Mouse (Mus musculus) forebrain, postnatal 0 days (tissue): ENCODE results near the gene Snd1. TPM values are rescaled to one million over a fixed set of nuclear protein-coding genes. Genes with fewer than 3 reads are reported as not detected.

Experiments used
- ATAC-seq: fragments of 200-750 bp; cut with Nextera tagmentation; 2 replicates; pipeline ENCODE4 v1.8.0; 2017; ENCODE audit warnings: mild to moderate bottlenecking, moderate library complexity
- DNase-seq: peaks from one replicate; pipeline ENCODE4 v3.0.0-alpha.2; 2015
- H3K27ac ChIP-seq: fragments of 300-500 bp; sonication (generic); 2 replicates; pipeline ENCODE4 v1.5.1; 2014; ENCODE audit warnings: low read depth, mild to moderate bottlenecking, antibody characterized with exemption, low read length, moderate library complexity, mixed read lengths
- H3K27me3 ChIP-seq: fragments of 300-500 bp; sonication (generic); 2 replicates; pipeline ENCODE4 v1.6.1; 2014; ENCODE audit warnings: mild to moderate bottlenecking, low read length, mixed read lengths; ENCODE audit not compliant: insufficient read depth
- H3K36me3 ChIP-seq: fragments of 300-500 bp; sonication (generic); 2 replicates; pipeline ENCODE4 v1.6.1; 2014; ENCODE audit warnings: mild to moderate bottlenecking, moderate library complexity; ENCODE audit not compliant: insufficient read depth
- H3K4me1 ChIP-seq: fragments of 300-500 bp; sonication (generic); 2 replicates; pipeline ENCODE4 v1.6.1; 2014; ENCODE audit warnings: antibody characterized with exemption; ENCODE audit not compliant: insufficient read depth
- H3K4me2 ChIP-seq: fragments of 300-500 bp; sonication (generic); 2 replicates; pipeline ENCODE4 v1.6.1; 2014; ENCODE audit warnings: low read depth, mild to moderate bottlenecking, moderate library complexity
- H3K4me3 ChIP-seq: fragments of 300-500 bp; sonication (generic); 2 replicates; pipeline ENCODE4 v1.5.1; 2014; ENCODE audit warnings: low read depth, low read length, mixed read lengths
- H3K9ac ChIP-seq: fragments of 300-500 bp; sonication (generic); 2 replicates; pipeline ENCODE4 v1.6.1; 2014; ENCODE audit warnings: mild to moderate bottlenecking
- H3K9me3 ChIP-seq: fragments of 300-500 bp; sonication (generic); 2 replicates; pipeline ENCODE4 v1.6.1; 2016; ENCODE audit warnings: low read length
- CTCF ChIP-seq: sonication (generic); IDR thresholded peaks from 2 replicates; pipeline ENCODE4 v1.5.1; 2016; ENCODE audit warnings: antibody characterized with exemption, control low read depth, low read depth
- WGBS: fragments of 180-500 bp; shearing (Covaris S2); extraction: QIAGEN DNeasy Blood & Tissue Kit; methylation state at CpG from one replicate; pipeline ENCODE4 v1.1.7; 2014; 5-methylcytosine and 5-hydroxymethylcytosine counted together
- polyA plus RNA-seq: library from polyadenylated mRNA; unstranded; fragments of >200 nt; fragmentation: Nextera tagmentation; extraction: Ambion mirVana; gene quantifications from 2 replicates; pipeline ENCODE4 v1.2.1, GENCODE M21; 2015
- total RNA-seq: library from RNA; depleted of rRNA; stranded (reverse); fragments of >200 nt; gene quantifications from 2 replicates; pipeline ENCODE4 v1.2.3, GENCODE M21; 2014

Snd1 gene
- total and polyA plus RNA-seq, 2 experiments from 2014 or later = 72.4 to 90.8 TPM

DNA sequence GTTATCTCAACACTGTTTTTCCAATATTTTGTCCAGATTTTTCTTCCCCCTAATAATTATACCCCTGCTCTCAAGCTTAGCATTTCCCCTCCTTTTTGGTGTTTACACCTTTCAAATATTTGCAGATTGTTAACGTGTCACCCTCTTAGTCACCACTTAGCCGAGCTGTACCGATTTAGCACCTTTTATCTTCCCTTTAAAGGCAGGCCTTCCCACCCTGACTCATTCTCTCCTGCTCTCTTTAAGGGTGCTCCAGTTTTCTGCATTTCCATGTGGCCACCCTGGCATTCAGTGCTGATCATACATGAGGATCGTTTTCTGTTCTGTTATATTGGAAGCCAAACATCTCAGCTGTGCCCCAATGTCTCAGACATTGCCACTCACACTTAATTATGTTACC lies 314.7 kb downstream of the Snd1 start:
- 50% methylated on average over 4 of the region's 4 CpGs for WGBS
- Histone ChIP-seq H3K27me3 (no peaks in the 10 kb centered on the region), H3K9me3 (no peaks in the 10 kb centered on the region), H3K4me2 (no peak overlapping the region), H3K4me3 (no peak overlapping the region), H3K27ac (no peak overlapping the region), H3K36me3 (no peaks in the 10 kb centered on the region), H3K4me1 (no peaks in the 10 kb centered on the region; the same call in 1 of the 2 replicates), H3K9ac (no peak overlapping the region)
- DNase-seq = no peak
- no peak for ATAC-seq
- TF ChIP-seq CTCF = no peak

DNA sequence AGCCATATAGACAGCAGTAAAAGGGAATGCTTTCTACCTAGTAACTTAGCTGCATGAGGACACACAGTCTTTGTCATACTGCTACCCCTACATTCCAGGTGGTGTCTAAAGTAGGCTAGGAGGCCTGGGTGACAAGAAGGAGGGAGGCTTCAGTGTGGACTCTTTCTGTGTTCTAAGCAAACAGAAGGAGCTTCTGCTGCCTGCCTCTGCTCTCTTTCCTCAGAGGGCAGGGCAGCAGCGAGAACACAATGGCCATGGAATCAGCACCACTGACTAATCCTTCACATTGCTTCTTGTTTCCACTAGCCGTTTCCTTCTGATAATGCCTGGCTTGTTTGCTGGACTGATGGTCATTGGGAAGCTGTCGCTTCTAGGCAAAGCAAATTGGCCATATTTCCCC lies 316.2 kb downstream of the Snd1 start:
- ATAC-seq (no peak), DNase-seq (no peak)
- 30% methylated on average over 3 of the region's 3 CpGs for WGBS
- no peaks in the 10 kb centered on the region for H3K36me3 ChIP-seq
- no peak overlapping the region for H3K4me3 ChIP-seq
- no peak for TF ChIP-seq CTCF
- H3K27ac ChIP-seq = no peak overlapping the region
- no peaks in the 10 kb centered on the region for H3K27me3 ChIP-seq
- H3K9me3 ChIP-seq = no peaks in the 10 kb centered on the region
- peaks cover 7% of the 10 kb centered on the region; the same call in 1 of the 2 replicates for H3K4me1 ChIP-seq
- H3K9ac ChIP-seq = no peak overlapping the region
- no peak overlapping the region for H3K4me2 ChIP-seq

DNA sequence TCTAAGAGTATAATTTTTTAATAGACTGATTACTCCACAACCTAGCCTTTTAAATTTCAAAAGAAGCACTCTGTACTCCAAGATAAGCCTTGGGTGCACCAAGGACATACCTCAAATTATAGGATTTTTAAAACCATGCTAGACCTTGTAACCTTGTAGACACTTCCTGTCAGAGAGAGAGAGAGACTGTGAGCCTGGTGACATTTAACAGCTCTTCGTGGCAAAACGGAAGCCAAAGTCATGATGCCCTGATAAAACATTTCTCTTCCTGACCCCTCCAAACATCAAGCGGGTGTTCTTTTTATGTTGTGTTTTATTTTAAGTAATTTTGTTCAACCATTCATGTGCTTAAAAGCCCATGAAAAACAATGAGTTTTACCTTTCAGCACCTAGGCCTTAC lies 316.9 kb downstream of the Snd1 start:
- no peaks in the 10 kb centered on the region for H3K36me3 ChIP-seq
- 88% methylated on average over 3 of the region's 3 CpGs for WGBS
- DNase-seq (no peak), ATAC-seq (no peak)
- no peak overlapping the region for H3K4me3 ChIP-seq
- H3K27me3 ChIP-seq = no peaks in the 10 kb centered on the region
- no peak overlapping the region for H3K4me2 ChIP-seq
- H3K27ac ChIP-seq = no peak overlapping the region
- H3K9ac ChIP-seq = no peak overlapping the region
- no peaks in the 10 kb centered on the region for H3K9me3 ChIP-seq
- no peak for TF ChIP-seq CTCF
- peaks cover 7% of the 10 kb centered on the region; the same call in 1 of the 2 replicates for H3K4me1 ChIP-seq

DNA sequence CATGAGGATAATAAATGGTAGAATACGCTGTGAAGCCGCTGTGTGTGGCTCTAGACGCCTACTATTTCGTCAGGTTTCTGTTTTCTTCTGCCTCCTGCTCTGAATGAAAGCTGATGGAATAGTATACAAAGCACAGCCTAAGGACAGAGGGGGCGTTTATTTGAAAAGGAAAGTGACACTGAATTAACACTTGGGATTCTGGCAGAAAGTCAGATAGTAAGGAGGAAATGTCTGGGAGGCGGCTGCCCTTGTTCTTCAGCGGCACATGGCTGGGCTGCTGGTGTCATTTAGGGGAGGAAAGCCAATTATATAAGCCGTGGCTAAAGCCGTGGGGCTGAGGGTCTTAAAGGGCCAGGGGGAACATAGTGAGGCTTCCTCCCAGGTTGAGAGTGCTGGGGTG lies 320.4 kb downstream of the Snd1 start:
- Histone ChIP-seq H3K4me2 (no peak overlapping the region), H3K4me3 (no peak overlapping the region), H3K27ac (0 out of 2 replicates have a peak overlapping the region, but pooled peaks have one; percentile 10), H3K27me3 (no peaks in the 10 kb centered on the region), H3K9ac (no peak overlapping the region), H3K36me3 (no peaks in the 10 kb centered on the region), H3K4me1 (0 out of 2 replicates have a peak, but pooled peaks cover 7% of the 10 kb centered on the region), H3K9me3 (no peaks in the 10 kb centered on the region)
- peak; percentile 35 for DNase-seq
- peak; percentile 81 for ATAC-seq
- 13% methylated on average over 9 of the region's 9 CpGs for WGBS
- TF ChIP-seq CTCF = no peak

DNA sequence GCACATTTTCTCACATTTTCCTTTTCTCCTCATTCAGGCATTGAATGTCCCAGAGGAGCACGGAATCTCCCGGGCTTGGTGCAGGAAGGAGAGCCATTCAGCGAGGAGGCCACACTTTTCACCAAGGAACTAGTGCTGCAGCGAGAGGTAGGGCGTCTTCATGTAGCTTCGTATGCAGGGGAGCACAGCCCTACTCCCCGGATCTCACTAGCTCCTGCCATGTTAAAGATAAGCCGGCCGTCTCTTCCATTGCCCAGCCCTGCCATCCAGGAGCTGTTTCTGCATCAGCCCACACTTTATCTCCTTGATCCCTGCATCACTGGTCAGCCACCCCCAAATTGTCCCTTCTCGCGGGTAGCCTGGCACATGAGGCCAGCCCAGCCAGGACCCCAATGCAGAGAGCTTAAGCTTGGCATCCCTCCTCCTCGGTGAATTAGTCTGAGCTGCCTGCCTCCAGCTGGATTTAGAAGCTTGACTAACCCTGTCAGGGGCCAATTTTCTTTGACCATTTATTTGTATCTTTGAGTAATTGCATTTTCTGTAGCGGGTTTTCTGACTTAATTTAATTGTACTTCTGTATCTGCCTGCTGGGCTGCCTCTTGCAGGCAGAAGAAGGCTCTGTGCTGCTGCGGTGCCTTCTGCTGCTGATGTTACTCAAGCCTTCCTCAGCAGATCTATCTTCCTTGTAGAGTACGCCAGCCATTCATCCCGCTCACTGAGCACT lies 321.0 kb downstream of the Snd1 start:
- 67% methylated on average over 16 of the region's 16 CpGs for WGBS
- Histone ChIP-seq H3K27me3 (no peaks in the 10 kb centered on the region), H3K9ac (no peak overlapping the region), H3K36me3 (no peaks in the 10 kb centered on the region), H3K27ac (0 out of 2 replicates have a peak overlapping the region, but pooled peaks have one; percentile 10), H3K4me3 (no peak overlapping the region), H3K4me1 (0 out of 2 replicates have a peak, but pooled peaks cover 7% of the 10 kb centered on the region), H3K4me2 (no peak overlapping the region), H3K9me3 (no peaks in the 10 kb centered on the region)
- no peak for TF ChIP-seq CTCF
- DNase-seq = no peak
- ATAC-seq = peak; percentile 45

DNA sequence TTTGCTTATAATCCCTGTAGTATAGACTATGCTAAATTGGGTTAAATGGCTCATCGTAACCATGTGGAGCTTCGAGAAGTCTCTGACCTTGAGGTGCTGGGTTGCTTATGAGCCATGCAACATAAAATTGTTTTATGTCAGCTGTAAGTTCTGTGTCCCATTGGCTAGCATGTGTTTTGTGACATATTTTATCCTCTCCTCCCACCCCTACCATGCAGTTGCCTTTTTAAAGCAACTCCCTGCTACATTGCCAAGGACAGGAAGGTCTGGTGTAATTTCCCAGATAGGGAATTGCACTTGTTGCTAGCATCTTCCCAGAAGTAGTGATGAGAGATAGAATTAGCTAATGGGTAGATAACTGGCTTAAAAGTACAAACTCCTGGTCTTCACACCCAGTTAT lies 324.9 kb downstream of the Snd1 start:
- no peak for ATAC-seq
- DNase-seq = no peak
- no peak overlapping the region for H3K27ac ChIP-seq
- 93% methylated on average over 2 of the region's 2 CpGs for WGBS
- no peak overlapping the region for H3K4me2 ChIP-seq
- H3K36me3 ChIP-seq = no peaks in the 10 kb centered on the region
- no peaks in the 10 kb centered on the region for H3K9me3 ChIP-seq
- no peaks in the 10 kb centered on the region for H3K27me3 ChIP-seq
- no peak for TF ChIP-seq CTCF
- no peak overlapping the region for H3K9ac ChIP-seq
- no peak overlapping the region for H3K4me3 ChIP-seq
- 0 out of 2 replicates have a peak, but pooled peaks cover 7% of the 10 kb centered on the region for H3K4me1 ChIP-seq

DNA sequence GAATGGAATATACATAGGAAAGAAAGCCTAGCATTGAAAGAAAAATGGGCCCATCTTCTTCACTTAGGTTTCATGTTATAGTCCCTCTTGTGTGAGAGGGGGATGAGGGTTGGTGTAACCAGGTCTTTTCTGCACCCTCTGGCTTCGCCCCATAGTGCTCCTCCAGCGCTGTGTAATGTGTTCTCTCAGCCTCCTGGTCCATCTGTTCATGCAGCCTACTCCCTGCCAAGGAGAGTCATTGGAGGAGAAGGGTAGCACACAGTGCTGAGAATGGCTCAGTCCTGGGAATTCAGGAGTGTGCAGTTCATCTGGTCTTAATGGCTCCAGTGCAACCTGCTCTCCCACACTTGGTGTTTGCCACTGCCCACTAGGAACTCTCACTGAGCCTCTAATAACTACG lies 326.0 kb downstream of the Snd1 start:
- DNase-seq (no peak), ATAC-seq (peak; percentile 90)
- H3K4me2 ChIP-seq = no peak overlapping the region
- H3K27me3 ChIP-seq = no peaks in the 10 kb centered on the region
- no peak overlapping the region for H3K4me3 ChIP-seq
- H3K36me3 ChIP-seq = no peaks in the 10 kb centered on the region
- no peak for TF ChIP-seq CTCF
- H3K27ac ChIP-seq = no peak overlapping the region
- no peak overlapping the region for H3K9ac ChIP-seq
- H3K4me1 ChIP-seq = 0 out of 2 replicates have a peak, but pooled peaks cover 2% of the 10 kb centered on the region
- 80% methylated on average over 3 of the region's 3 CpGs for WGBS
- H3K9me3 ChIP-seq = no peaks in the 10 kb centered on the region
